Mouse (Mus musculus): Measurements from ENCODE around the gene Dbp.

The Dbp gene

GRCm38 (mm10) chr7:45712022-45712757, 7.3 kb downstream of the Dbp start:
- peak; percentile 15 for DNase-seq (ENCODE audit: low read depth)

DNA sequence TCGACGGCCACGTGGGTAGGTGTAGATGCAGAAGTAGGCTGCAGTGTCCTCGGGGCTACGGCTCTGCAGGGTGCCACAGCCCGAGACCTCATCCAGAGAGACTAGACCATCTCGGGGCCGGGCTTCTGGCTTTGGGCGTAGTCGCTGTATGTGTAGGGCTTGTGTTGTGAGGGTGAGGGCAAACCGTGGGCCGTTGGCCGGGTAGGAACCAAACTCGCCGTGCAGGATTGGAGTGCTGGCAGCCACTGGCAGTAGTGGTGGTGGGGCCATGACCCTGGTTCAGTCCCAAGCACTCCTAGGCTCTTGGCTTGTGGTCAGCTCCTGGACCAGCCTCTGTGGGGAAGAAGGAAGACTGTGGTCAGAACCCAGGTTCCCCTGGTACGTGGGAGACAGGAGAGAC, 8.5 kb downstream of the Dbp start:
- no peak for DNase-seq (ENCODE audit: low read depth)

DNA sequence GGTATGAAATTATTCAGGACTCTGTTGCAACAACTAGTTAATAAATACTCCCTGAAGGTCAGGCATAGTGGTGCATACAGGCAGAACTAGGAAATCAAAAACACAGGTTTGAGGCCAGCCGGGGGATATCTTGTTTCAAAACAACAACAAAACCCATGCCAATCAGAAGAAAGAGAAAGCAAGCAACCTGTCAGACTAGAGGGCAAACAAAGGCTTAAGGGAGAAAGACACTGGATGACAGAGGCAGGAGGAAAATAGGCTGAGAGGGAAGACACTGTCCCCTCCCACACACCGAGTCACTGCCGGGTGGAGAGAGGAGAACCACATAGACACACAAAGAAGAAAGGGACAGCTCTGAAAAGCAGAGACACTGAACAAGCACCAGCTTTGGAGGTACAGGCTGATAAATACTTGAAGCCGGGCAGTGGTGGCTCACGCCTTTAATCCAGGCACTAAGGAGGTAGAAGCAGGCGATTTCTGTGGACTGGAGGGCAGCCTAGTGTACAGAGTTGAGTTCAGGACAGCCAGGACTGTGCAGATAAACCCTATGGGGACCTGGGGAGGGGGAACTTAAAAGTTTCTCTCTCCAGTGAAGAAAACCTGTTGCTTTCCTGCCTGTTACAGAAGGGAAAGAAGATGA, 9.1 kb downstream of the Dbp start:
- peak; percentile 18 for DNase-seq (ENCODE audit: low read depth)

DNA sequence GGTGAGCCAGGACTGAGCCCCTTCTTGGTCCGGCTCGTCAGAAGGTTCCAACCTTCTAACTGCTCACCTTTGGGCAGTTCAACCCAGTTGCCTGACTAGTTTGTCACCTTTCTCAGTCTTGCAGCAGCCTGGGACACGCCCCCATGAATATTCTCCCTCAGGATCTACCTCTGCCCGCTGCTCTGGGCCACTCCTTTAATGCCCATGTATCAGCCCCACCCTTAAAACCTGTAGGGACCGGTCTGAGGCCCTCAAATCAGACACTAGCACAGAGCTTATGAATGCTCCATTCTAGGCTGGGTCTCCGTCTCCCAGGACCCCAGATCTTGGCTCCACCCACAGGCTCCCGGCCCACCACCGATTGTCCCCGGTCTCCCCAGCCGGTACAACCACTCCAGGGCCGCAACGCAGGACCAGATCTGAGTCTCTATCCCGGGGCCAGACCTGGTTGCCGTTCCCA, 9.8 kb downstream of the Dbp start:
- no peak for DNase-seq (ENCODE audit: low read depth)

GRCm38 (mm10) chr7:45715090-45715708, 10.3 kb downstream of the Dbp start, which contains the start of gene Rpl18:
TSS of gene Rpl18 (plus strand) at chr7:45715457.
- DNase-seq (ENCODE audit: low read depth), result peak; percentile 96

DNA sequence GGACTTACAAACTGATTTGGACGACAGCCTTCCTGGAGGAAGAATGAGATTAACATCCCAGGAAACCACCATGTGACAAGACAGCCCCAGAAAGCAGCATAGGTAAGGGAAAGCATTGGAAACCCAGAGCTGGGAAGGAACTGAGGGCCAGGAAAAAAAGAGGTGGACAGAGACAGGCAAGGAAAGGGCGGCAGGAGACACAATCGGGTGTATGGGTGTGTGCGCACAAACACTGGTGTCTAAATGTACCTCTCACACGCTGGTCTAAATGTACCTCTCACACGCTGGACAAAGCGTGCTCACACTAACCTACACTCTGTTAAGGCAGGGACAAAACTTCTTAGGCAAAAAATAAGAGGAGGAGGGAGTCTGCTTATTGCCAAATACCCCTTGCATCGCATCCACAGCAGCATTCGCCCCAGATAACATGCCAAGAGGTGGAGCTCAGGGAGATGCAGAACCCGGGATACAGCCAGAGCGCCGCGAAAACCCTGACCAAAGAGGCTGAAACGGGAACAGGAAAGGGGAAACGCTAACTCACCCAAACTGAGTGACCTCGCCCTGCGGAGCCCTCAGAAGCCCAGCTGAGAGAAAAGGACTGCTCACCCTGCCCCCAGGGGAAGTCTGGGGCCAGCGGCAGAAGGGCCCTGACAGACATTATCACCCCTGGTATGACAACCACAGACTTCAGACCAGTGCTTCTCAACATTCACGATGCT, 11.0 kb downstream of the Dbp start:
- no peak for DNase-seq (ENCODE audit: low read depth)

DNA sequence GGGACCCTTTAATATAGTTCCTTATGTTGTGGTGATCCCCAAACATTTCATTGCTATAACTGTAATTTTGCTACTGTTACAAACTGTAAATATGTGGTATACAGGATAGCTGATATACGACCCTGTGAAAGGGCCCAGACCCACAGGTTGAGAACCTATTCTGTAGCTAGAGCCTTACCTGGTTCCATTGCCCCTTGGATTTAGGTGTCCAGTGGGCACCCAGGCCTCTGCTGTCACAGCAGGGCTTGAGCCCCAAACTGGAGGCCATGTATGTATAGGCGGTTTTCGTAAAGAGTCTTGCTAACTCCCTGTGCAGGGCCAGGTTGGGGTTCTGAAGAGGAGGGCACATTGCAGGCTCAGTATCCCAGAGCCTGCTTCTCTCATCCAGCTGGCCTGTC, 11.6 kb downstream of the Dbp start:
- DNase-seq (ENCODE audit: low read depth), result peak; percentile 28

- DNase-seq (ENCODE audit: low read depth), result peak; percentile 26
These were observed 12.3 kb downstream of the Dbp start for GRCm38 (mm10) chr7:45716952-45717917.

DNA sequence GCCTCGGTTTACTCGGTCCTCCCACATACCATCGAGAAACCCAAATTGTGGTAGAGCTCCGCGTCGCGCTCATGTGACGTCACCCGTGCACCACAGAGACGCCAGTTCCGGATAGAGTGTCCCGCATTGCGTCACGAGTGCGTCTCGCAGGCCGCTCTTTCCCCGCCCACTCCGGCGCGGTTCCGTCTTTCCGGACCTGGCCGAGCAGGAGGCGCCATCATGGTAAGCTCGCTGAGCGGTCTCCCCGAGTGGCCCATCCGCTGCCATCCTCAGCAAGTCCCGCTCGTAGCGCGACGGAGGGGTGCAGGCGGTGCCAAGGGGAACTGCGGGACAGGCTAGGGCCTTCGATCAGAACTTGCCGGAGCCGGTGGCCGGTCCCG, 13.0 kb downstream of the Dbp start, which contains the start of gene Sphk2:
TSS of gene Sphk2 (minus strand) at position 85 of the 380 bp plus-strand sequence.
- peak; percentile 99 for DNase-seq (ENCODE audit: low read depth)

DNA sequence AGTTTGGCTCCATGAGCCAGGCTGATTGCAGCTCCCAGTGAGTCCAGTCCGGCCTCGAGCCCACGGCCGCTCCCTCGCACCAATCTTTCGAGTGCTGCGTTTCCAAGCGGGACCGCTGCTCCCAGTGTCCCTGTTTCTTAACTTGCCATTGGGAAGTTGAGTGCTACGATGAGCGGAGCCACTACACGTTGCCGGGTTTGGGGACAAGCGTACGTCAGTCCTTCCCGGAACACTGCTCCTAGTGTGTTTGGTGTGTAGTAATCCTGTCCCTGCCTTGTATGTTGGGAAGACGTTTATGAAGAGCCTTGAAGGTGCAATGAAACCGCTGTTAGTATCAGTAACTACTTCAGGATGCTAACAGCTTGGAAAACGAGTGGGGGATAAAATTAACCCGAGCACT, 13.4 kb downstream of the Dbp start:
- no peak for DNase-seq (ENCODE audit: low read depth)

DNA sequence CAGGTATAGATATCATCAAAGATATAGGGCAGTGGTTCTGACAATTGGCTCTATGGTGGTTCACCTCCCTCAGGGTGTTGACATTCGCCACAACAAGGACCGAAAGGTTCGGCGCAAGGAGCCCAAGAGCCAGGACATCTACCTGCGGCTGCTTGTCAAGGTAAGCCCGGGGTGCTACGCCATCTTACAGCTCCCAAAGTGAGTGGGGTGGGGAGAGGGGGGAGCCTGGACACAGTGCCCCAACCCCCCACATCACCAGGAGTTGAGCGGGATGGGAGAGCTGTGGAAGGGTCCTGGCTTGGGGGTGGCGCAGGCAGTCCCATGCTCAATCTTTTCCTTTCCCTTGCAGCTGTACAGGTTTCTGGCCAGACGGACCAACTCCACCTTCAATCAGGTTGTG, 14.3 kb downstream of the Dbp start:
- DNase-seq (ENCODE audit: low read depth), result no peak

GRCm38 (mm10) chr7:45719738-45720412, 15.0 kb downstream of the Dbp start:
- DNase-seq (ENCODE audit: low read depth), result no peak

- DNase-seq (ENCODE audit: low read depth), result peak; percentile 44
These were observed 15.7 kb downstream of the Dbp start, which contains the start of gene Fam83e for GRCm38 (mm10) chr7:45720413-45721233. TSS of gene Fam83e (plus strand) at chr7:45721212.

- no peak for DNase-seq (ENCODE audit: low read depth)
These were observed 16.3 kb downstream of the Dbp start for GRCm38 (mm10) chr7:45721234-45721571.

GRCm38 (mm10) chr7:45721642-45722347, 16.9 kb downstream of the Dbp start:
- no peak for DNase-seq (ENCODE audit: low read depth)

- no peak for DNase-seq (ENCODE audit: low read depth)
These were observed 17.4 kb downstream of the Dbp start for GRCm38 (mm10) chr7:45722348-45722713.

DNA sequence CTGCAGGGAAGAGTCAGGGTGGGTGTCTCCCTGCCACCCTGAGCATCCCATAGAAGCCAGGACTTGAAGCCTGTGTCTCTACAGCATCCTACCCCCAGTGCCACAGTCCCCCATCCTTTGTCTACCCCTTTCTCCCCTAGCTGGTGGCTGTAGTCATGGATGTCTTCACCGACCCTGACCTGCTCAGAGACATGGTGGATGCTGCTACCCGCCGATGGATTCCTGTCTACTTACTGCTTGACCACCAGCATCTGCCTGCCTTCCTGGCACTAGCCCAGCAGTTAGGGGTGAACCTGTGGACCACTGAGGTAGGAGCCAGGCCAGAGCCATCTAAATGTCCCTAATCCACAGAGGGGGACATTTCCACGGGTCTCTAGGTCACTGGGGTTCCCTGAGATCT, 18.4 kb downstream of the Dbp start:
- no peak for DNase-seq (ENCODE audit: low read depth)

GRCm38 (mm10) chr7:45723781-45724180, 18.9 kb downstream of the Dbp start:
- DNase-seq (ENCODE audit: low read depth), result no peak

DNA sequence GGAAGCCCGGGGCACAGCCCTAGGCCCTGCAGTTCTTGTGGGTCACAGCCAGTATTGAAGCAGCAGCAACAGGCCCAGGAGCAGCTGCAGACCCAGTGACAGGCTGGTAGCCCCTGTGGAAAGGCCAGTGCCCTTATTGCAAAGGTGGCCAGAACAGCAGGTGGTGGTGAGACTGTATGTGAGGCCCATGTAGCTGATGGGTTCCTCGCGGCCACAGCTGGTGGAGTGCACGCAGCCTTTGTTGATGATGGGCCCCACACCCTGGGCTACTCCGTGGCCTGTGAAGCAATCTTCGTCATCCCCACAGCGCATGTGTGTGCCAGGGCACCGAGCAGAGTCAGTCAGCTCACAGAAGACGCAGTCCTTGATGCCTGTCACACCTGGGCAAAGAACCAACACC, 20.3 kb downstream of the Dbp start:
- DNase-seq (ENCODE audit: low read depth), result no peak

Data from naive thymus-derived CD4-positive, alpha-beta T cell, adult 2 months (primary cell).